Mouse (Mus musculus): ENCODE measurements around the gene Gm43720. TPM values are rescaled to one million over a fixed set of nuclear protein-coding genes. Genes with fewer than 3 reads are reported as not detected.

Gm43720 gene
- polyA plus RNA-seq, 1 experiment from 2014 or later = 0.13 TPM

DNA sequence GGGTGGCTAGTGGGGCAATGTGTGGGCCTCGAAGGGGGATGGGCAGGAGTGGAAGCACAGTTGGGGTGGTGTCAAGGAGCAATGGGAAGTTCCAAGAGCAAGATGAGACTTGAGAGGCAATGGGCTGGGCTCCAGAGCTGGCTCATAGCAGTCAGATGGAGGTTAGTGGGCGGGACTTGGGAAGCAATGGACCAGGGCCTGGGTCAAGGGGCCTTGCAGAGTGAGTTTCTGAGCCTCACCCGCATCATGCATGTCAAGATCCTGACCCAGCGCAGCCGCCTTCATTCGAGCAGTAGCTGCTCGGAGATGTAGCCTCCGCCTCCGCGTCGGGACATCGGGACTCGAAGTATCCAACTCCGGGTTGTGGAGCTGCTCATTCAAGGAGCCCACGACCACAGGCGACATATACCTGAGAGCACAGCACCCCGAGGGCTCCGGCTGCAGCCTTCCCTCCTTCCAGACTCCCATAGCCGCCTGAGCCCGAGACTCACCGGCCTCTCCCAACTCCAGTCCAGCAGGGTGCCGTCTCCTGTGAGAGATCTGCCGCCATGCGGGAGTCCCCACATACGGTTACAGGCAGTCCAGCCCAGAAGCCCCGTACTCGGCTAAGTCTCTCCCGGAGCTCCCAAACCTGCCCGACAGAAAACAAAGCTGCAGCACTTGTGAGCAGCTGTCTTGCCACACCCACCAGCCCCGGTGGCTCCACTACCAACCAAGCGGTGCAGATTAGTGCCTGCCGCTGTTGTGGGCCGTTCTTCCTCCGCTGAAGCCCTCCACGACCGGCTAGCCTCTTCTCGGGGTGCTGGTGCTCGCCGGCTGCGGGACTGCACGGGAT lies 4.3 kb downstream of the Gm43720 start:
- Histone ChIP-seq H3K9me3 (no peaks in the 10 kb centered on the region), H3K27me3 (0 out of 2 replicates have a peak, but pooled peaks cover 5% of the 10 kb centered on the region), H3K9ac (peak overlapping the region; percentile 62), H3K4me1 (peaks cover 67% of the 10 kb centered on the region), H3K36me3 (peaks cover 42% of the 10 kb centered on the region), H3K4me2 (replicated peaks) (peak overlapping the region; percentile 48), H3K27ac (no peak overlapping the region), H3K4me3 (peak overlapping the region; percentile 19)
- ATAC-seq (ENCODE audit: low FRiP score, low read depth) = no peak
- 33% methylated on average over 41 of the region's 41 CpGs for WGBS

DNA sequence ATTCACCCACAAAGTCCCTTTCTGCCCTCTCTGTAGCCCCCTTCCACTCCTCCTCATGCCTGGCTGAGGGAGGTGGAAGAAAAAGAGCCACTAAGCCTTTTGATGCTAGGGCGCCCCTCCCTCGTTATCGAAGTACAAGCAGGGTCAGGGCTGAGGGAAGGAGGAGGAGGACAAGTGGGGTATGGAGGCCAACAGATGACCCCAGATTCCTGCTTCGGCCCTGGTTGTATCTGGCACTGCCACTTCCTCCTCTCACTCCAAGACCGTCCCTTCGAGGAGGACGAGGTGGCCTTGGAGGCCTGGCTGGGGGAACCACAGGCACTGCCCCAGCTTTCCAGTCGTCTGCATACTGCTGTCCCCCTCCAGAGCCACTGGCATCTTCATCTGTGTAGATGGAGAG lies 5.6 kb downstream of the Gm43720 start:
- H3K4me3 ChIP-seq = no peak overlapping the region
- no peak for ATAC-seq (ENCODE audit: low FRiP score, low read depth)
- no peak overlapping the region for H3K9ac ChIP-seq
- peaks cover 66% of the 10 kb centered on the region for H3K4me1 ChIP-seq
- H3K9me3 ChIP-seq = no peaks in the 10 kb centered on the region
- WGBS = 79% methylated on average over 8 of the region's 8 CpGs
- no peak overlapping the region for H3K27ac ChIP-seq
- 0 out of 2 replicates have a peak, but pooled peaks cover 5% of the 10 kb centered on the region for H3K27me3 ChIP-seq
- peaks cover 42% of the 10 kb centered on the region for H3K36me3 ChIP-seq
- no peak overlapping the region for H3K4me2 ChIP-seq (replicated peaks)

DNA sequence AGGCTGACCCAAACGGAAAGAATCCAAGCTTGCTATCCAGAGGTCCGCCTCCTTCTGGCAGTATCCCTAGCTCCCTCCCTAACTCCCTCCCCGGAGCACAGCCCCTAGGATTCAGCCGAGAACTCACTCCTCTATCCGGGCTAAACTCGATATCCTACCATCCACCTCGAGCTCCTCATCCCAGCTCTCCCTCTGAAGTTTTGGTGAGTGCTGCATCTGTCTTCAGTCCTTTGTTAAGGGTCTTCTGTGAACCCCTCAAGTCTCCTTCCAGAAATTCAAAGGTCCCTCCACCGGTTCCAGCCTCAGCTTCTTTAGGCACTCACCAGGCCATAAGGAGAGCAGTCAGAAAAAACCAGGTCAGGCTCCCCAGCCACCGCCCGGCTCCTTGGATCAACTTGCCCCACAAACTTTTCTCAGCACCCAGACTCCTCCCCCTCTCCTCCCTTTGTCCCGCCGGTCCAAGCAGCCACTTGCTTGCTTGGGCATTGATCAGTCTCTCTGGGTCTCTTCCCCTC lies 7.3 kb downstream of the Gm43720 start, which contains the start of gene Gal3st4:
Gene Gal3st4 (minus strand): TSS at position 432 of the 515 bp plus-strand sequence.
- peaks cover 33% of the 10 kb centered on the region for H3K36me3 ChIP-seq
- WGBS = under 1% methylated on average over 12 of the region's 12 CpGs
- peak within 1 kb of the TSS; percentile 35 for H3K4me3 ChIP-seq
- H3K4me1 ChIP-seq = peaks cover 50% of the 10 kb centered on the region
- peak within 1 kb of the TSS; percentile 56 for H3K4me2 ChIP-seq (replicated peaks)
- peak; percentile 60 for ATAC-seq (ENCODE audit: low FRiP score, low read depth)
- H3K9me3 ChIP-seq = no peaks in the 10 kb centered on the region
- H3K27ac ChIP-seq = peak within 1 kb of the TSS; percentile 66; the same call in 1 of the 2 replicates
- H3K9ac ChIP-seq = peak within 1 kb of the TSS; percentile 60
- 0 out of 2 replicates have a peak, but pooled peaks cover 5% of the 10 kb centered on the region for H3K27me3 ChIP-seq

DNA sequence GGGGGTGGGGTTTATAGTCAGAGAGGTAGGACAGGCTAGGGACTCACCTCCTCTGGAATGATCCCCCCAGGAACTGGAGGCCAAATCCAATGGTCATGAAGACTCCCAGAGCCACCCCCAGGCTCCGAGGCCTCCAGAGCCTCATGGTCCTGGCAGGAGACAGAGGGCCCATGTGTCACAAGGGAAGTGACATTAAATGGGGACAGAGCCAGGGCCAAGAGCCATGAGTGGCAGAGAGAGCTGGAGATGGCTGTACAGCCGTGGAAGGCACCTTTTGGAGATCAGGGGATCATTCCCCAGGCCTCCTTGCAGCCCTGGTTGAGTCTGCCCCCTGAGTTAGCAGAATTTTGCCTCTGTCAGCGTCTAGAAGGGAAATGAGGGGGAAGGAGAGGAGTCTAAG lies 8.5 kb downstream of the Gm43720 start:
- H3K9me3 ChIP-seq = no peaks in the 10 kb centered on the region
- 57% methylated on average over 3 of the region's 3 CpGs for WGBS
- H3K36me3 ChIP-seq = peaks cover 25% of the 10 kb centered on the region
- peaks cover 40% of the 10 kb centered on the region for H3K4me1 ChIP-seq
- 0 out of 2 replicates have a peak overlapping the region, but pooled peaks have one; percentile 56 for H3K4me2 ChIP-seq (replicated peaks)
- no peak overlapping the region for H3K4me3 ChIP-seq
- 0 out of 2 replicates have a peak, but pooled peaks cover 5% of the 10 kb centered on the region for H3K27me3 ChIP-seq
- no peak for ATAC-seq (ENCODE audit: low FRiP score, low read depth)
- peak overlapping the region; percentile 19; the same call in 1 of the 2 replicates for H3K9ac ChIP-seq
- no peak overlapping the region for H3K27ac ChIP-seq

DNA sequence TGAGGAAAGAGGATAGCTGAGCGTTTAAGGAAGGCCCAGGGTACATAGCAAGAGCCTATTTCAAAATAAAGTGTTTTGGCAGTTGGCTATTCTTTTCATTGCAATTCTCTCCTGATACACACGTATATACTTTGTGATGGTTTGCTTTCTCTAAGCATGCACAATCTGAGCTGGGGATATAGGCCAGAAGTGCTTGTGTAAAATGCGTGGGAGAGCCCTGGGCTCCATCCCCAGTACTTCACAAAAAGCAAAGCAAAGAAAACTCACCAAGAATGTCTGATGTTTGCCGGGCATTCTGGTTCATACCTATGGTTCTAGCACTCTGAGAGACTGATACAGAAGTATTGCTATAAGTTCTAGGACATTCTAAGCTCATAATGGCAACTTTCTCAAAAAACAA lies 10.8 kb downstream of the Gm43720 start:
- WGBS = 82% methylated on average over 4 of the region's 4 CpGs

DNA sequence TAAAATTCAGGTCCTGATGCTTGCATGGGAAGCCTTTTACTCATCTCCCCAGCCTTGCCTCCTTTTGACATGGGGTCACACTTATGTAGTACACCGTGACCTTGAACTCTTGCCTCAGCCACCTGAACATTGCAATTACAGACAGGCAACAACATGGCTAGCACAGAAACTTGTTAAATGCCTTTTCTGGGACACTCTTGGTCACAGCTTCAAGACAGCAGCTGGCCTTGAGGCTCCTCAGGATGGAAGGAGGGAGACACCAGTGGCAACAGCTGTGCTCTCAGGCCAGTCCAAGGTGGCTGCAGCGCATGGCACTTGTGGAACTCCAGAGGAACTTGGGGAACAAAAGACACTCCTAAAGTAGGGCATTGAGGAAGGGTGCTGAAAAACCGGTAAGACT lies 12.6 kb downstream of the Gm43720 start:
- Histone ChIP-seq H3K27me3 (0 out of 2 replicates have a peak, but pooled peaks cover 5% of the 10 kb centered on the region), H3K4me1 (peaks cover 26% of the 10 kb centered on the region), H3K4me3 (no peak overlapping the region), H3K9me3 (no peaks in the 10 kb centered on the region), H3K4me2 (replicated peaks) (no peak overlapping the region), H3K36me3 (peaks cover 16% of the 10 kb centered on the region), H3K27ac (no peak overlapping the region), H3K9ac (no peak overlapping the region)
- ATAC-seq (ENCODE audit: low FRiP score, low read depth) = no peak
- 88% methylated on average over 3 of the region's 3 CpGs for WGBS

More for the DNA sequence above, 10.8 kb downstream of the Gm43720 start:
- Histone ChIP-seq H3K27me3 (0 out of 2 replicates have a peak, but pooled peaks cover 5% of the 10 kb centered on the region), H3K9me3 (no peaks in the 10 kb centered on the region), H3K4me1 (peaks cover 30% of the 10 kb centered on the region), H3K9ac (no peak overlapping the region), H3K27ac (no peak overlapping the region), H3K4me2 (replicated peaks) (no peak overlapping the region), H3K36me3 (peaks cover 15% of the 10 kb centered on the region), H3K4me3 (no peak overlapping the region)
- no peak for ATAC-seq (ENCODE audit: low FRiP score, low read depth)

DNA sequence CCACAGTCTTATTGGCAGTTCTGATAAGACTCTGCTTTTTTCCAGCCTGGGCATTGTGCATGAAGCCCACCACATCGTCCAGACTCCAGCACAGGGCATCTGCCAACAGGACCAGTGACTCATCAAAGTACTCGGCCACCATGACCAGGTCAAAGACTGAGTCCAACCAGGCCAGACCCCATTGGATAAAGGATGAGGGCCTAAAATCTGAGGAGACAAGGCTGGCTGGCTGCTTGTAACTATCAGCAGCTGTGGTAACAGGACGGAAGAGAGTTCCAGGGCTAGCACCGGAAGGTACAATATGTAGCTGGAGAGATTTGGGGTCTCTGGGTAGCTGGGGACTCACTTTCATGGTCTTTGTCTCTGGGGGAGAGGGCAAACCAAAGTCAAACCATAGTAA lies 14.0 kb downstream of the Gm43720 start:
- 95% methylated on average over 4 of the region's 4 CpGs for WGBS

DNA sequence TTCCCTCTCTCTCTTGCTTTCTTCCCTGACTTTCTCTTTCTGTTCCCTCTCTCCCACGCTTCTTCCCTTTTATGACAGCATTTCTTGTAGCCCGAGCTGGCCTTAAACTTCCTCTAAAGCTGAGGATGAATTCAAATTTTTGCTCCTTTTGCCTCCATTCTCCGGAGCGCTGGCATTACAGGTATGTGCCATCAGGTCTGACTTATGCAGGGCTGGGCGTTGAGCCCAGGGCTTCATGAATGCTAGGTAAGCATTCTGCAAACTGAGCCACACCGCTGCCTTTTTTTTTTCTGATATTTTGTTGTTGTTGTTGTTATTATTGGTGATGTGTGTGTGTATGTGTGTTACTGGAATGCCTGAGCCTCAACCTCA lies 15.6 kb downstream of the Gm43720 start:
- H3K9me3 ChIP-seq = no peaks in the 10 kb centered on the region
- peak overlapping the region; percentile 98 for H3K9ac ChIP-seq
- peaks cover 45% of the 10 kb centered on the region for H3K36me3 ChIP-seq
- WGBS = 12% methylated on average over 6 of the region's 6 CpGs
- no peak for ATAC-seq (ENCODE audit: low FRiP score, low read depth)
- 0 out of 2 replicates have a peak overlapping the region, but pooled peaks have one; percentile 28 for H3K27ac ChIP-seq
- H3K27me3 ChIP-seq = no peaks in the 10 kb centered on the region
- H3K4me3 ChIP-seq = peak overlapping the region; percentile 90
- peaks cover 19% of the 10 kb centered on the region for H3K4me1 ChIP-seq
- peak overlapping the region; percentile 95 for H3K4me2 ChIP-seq (replicated peaks)

More for the DNA sequence above, 14.0 kb downstream of the Gm43720 start:
- H3K27ac ChIP-seq = no peak overlapping the region
- peaks cover 19% of the 10 kb centered on the region for H3K4me1 ChIP-seq
- no peaks in the 10 kb centered on the region for H3K9me3 ChIP-seq
- H3K4me3 ChIP-seq = no peak overlapping the region
- peaks cover 30% of the 10 kb centered on the region for H3K36me3 ChIP-seq
- H3K4me2 ChIP-seq (replicated peaks) = no peak overlapping the region
- H3K9ac ChIP-seq = no peak overlapping the region
- no peaks in the 10 kb centered on the region for H3K27me3 ChIP-seq
- ATAC-seq (ENCODE audit: low FRiP score, low read depth) = no peak

DNA sequence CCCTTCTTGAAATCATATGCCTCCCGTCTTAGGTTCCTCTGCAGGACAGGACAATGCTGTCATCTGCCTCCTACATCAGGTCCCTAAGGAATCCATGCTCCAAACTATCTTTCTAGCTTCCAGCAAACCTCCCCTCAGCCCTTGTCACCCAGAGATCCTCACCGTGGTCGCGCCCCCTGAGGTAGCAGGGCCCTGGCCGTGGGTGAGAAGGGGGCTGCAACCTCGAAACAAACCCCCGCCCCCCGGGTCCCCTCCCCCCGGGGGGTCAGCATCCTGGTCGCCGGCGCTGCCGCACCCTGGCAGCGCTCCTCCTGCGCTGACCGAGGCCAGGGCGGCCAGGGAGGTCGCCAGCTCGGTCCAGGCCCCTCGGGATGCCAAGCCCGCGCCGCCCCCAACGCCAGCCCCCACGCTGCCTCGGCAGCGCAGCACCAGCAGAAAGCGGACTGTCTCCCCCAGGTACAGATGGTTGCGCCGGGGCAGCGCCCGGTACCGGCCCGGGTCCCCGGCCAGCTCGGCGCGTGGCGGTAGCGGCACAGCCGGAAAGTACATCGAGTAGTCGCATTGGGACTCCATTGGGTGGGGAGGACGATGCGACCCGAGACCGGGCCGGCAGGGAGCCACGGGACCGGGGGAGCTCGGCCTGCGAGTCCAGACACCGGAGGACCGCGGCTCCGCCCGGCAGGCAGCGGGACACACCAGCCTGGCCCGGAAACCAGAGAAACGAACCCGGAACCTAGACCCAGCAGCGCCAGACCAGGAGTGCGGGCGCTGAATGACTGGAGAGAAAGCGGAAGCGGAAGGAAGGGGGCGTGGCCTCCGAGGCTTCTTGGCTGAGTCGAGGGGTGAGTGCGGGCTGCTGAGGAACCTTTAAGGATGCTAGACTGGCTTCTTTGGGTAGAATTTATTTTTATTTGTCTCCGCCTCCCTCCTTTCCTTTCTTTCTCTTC lies 16.2 kb downstream of the Gm43720 start, which contains the start of gene BC037034:
Gene BC037034 (minus strand): TSS at position 774 of the 947 bp plus-strand sequence.
- ATAC-seq (ENCODE audit: low FRiP score, low read depth) = peak; percentile 94
- H3K9me3 ChIP-seq = no peaks in the 10 kb centered on the region
- no peaks in the 10 kb centered on the region for H3K27me3 ChIP-seq
- H3K4me1 ChIP-seq = peaks cover 19% of the 10 kb centered on the region
- under 1% methylated on average over 57 of the region's 71 CpGs for WGBS
- H3K36me3 ChIP-seq = peaks cover 52% of the 10 kb centered on the region
- H3K4me2 ChIP-seq (replicated peaks) = peak within 1 kb of the TSS; percentile 95
- peak within 1 kb of the TSS; percentile 90 for H3K4me3 ChIP-seq
- H3K9ac ChIP-seq = peak within 1 kb of the TSS; percentile 98
- peak within 1 kb of the TSS; percentile 52; the same call in 1 of the 2 replicates for H3K27ac ChIP-seq

DNA sequence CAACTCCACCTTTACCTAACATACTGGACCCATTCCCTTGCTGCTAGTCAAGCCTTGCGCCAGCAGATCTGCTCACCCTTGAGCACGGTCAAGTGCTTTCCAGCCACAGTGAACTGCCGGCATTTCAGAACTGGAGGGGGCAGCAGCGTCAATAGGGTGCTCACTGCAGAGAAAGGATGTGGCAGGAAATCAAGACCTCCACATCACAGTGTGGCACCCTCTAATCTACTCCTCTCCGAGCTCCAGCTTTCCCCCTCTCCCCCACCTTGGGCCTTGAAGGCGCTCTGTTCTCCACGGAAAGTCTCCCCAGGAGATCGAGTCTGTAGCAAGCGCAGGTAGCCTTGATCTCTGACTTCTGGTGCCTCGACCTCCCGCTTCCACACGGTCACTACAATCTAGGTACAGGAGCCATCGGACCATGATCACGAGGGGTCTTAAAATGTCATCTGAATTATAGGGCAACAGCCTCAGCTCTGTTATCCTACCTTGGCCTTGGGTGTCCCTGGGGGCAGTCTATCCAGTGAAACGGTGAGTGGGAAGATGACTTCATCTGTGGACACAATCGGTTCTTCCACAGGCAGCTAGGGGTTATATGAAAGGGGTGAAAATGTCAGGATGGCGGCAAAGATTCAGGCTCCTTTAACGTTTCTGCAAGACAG lies 17.0 kb downstream of the Gm43720 start:
- WGBS = 70% methylated on average over 18 of the region's 18 CpGs
- Histone ChIP-seq H3K4me3 (peak overlapping the region; percentile 90), H3K9ac (peak overlapping the region; percentile 98), H3K4me1 (peaks cover 19% of the 10 kb centered on the region), H3K4me2 (replicated peaks) (peak overlapping the region; percentile 95), H3K27ac (no peak overlapping the region), H3K27me3 (no peaks in the 10 kb centered on the region), H3K9me3 (no peaks in the 10 kb centered on the region), H3K36me3 (peaks cover 60% of the 10 kb centered on the region)
- ATAC-seq (ENCODE audit: low FRiP score, low read depth) = no peak

DNA sequence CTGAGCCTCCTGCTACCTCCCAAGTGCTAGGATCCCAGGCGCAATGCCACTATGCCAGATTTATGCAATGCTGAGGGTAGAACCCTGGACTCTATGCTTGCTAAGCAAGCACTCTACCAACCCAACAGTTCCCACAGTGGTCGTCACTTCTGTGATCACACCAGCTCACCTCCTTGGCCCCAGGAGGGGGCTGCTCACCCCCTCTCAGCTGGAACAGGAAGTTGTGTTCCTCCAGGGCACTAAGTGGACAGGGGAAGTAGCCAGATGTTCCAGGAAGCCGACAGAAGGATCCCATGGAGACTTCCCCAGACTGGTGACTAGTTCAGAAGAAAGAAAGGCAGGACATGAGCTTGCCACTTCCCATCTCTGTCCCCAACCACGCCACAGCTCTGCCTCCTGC lies 17.8 kb downstream of the Gm43720 start:
- Histone ChIP-seq H3K36me3 (peaks cover 64% of the 10 kb centered on the region), H3K4me2 (replicated peaks) (peak overlapping the region; percentile 95), H3K4me3 (peak overlapping the region; percentile 90; the same call in 1 of the 2 replicates), H3K9ac (0 out of 2 replicates have a peak overlapping the region, but pooled peaks have one; percentile 98), H3K27ac (no peak overlapping the region), H3K4me1 (peaks cover 19% of the 10 kb centered on the region), H3K9me3 (no peaks in the 10 kb centered on the region), H3K27me3 (no peaks in the 10 kb centered on the region)
- WGBS = 71% methylated on average over 4 of the region's 4 CpGs
- ATAC-seq (ENCODE audit: low FRiP score, low read depth) = no peak

Measured in limb, embryonic 13.5 days (tissue).